Mouse (Mus musculus) embryonic facial prominence, embryonic 13.5 days (tissue): ENCODE data around the gene Pnpla5. TPM values are rescaled to one million over a fixed set of nuclear protein-coding genes. Genes with fewer than 3 reads are reported as not detected.
A peak's percentile ranks its signal among the peaks of the same experiment; 100 is the strongest.
"Not testable (repeated sequence)": the region's sequence is repeated elsewhere in the genome, so short reads cannot be mapped to it uniquely, and the experiment has no call there.

Experiments
- ATAC-seq: fragments of 200-750 bp; cut with Nextera tagmentation; 2 replicates; pipeline ENCODE4 v1.8.0; 2017; ENCODE audit warnings: low read depth; ENCODE audit not compliant: insufficient number of reproducible peaks, insufficient read depth, low FRiP score, low TSS enrichment
- H3K27ac ChIP-seq: fragments of 300-500 bp; sonication (generic); 2 replicates; pipeline ENCODE4 v1.5.1; 2015; ENCODE audit warnings: moderate library complexity, mild to moderate bottlenecking, inconsistent platforms
- H3K27me3 ChIP-seq: fragments of 300-500 bp; sonication (generic); 2 replicates; pipeline ENCODE4 v1.6.1; 2015; ENCODE audit warnings: mild to moderate bottlenecking, inconsistent platforms
- H3K36me3 ChIP-seq: fragments of 300-500 bp; sonication (generic); 2 replicates; pipeline ENCODE4 v1.6.1; 2015; ENCODE audit warnings: mild to moderate bottlenecking, inconsistent platforms
- H3K4me1 ChIP-seq: fragments of 300-500 bp; sonication (generic); 2 replicates; pipeline ENCODE4 v1.6.1; 2015; ENCODE audit warnings: inconsistent platforms
- H3K4me2 ChIP-seq: fragments of 300-500 bp; sonication (generic); 2 replicates; pipeline ENCODE4 v1.6.1; 2015; ENCODE audit warnings: moderate library complexity, mild to moderate bottlenecking, inconsistent platforms
- H3K4me3 ChIP-seq: fragments of 300-500 bp; sonication (generic); 2 replicates; pipeline ENCODE4 v1.5.1; 2015; ENCODE audit warnings: mild to moderate bottlenecking, inconsistent platforms
- H3K9ac ChIP-seq: fragments of 300-500 bp; sonication (generic); 2 replicates; pipeline ENCODE4 v1.6.1; 2015; ENCODE audit warnings: mild to moderate bottlenecking, inconsistent platforms
- H3K9me3 ChIP-seq: fragments of 300-500 bp; sonication (generic); 2 replicates; pipeline ENCODE4 v1.6.1; 2016; ENCODE audit warnings: inconsistent platforms
- WGBS: fragments of 180-500 bp; shearing (Covaris S2); methylation state at CpG from one replicate; pipeline ENCODE4 v1.1.7; 2015; ENCODE audit warnings: mixed read lengths; 5-methylcytosine and 5-hydroxymethylcytosine counted together
- polyA plus RNA-seq: library from polyadenylated mRNA; unstranded; fragments of >200 nt; fragmentation: Nextera tagmentation; extraction: Ambion mirVana; gene quantifications from 2 replicates; pipeline ENCODE4 v1.2.1, GENCODE M21; 2015

The Pnpla5 gene
- polyA plus RNA-seq, 1 experiment from 2014 or later, result not detected

DNA sequence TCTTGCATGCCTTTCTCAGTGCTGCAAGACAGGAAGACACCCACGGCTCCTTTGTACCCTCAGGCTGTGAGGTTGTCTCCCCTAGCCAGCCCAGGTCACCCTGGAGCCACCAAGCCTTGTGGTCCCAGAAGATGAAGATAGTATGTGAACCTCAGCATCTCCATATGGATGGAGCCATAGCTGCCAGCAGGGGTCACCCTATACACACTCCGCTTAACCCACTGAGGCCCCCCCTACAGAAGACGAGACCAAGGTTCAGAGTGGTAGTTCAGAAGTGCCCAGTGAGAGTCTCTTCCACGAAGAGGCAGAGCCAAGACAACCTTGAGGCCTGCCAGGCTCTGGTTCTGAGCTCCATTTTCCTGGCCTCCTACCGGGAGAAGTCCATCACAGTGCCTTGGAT is 7.2 kb downstream of the Pnpla5 start:
- no peak for ATAC-seq
- H3K9me3 ChIP-seq, result peaks cover 2% of the 10 kb centered on the region; the same call in 1 of the 2 replicates
- WGBS, result 58% methylated on average over 5 of the region's 5 CpGs

GRCm38 (mm10) chr15:84113873-84114272 is 9.1 kb downstream of the Pnpla5 start:
- H3K4me1 ChIP-seq, result no peaks in the 10 kb centered on the region
- ATAC-seq, result no peak
- H3K27me3 ChIP-seq, result 0 out of 2 replicates have a peak, but pooled peaks cover 4% of the 10 kb centered on the region
- no peak overlapping the region for H3K27ac ChIP-seq
- H3K9me3 ChIP-seq, result peaks cover 2% of the 10 kb centered on the region; the same call in 1 of the 2 replicates
- H3K4me2 ChIP-seq, result no peak overlapping the region
- 76% methylated on average over 6 of the region's 6 CpGs for WGBS
- H3K9ac ChIP-seq, result no peak overlapping the region
- no peaks in the 10 kb centered on the region for H3K36me3 ChIP-seq
- H3K4me3 ChIP-seq, result no peak overlapping the region

More for the DNA sequence above, 7.2 kb downstream of the Pnpla5 start:
- no peak overlapping the region for H3K4me3 ChIP-seq
- no peak overlapping the region for H3K9ac ChIP-seq
- H3K36me3 ChIP-seq, result no peaks in the 10 kb centered on the region
- no peak overlapping the region for H3K4me2 ChIP-seq
- H3K27me3 ChIP-seq, result no peaks in the 10 kb centered on the region
- no peak overlapping the region for H3K27ac ChIP-seq
- H3K4me1 ChIP-seq, result no peaks in the 10 kb centered on the region

DNA sequence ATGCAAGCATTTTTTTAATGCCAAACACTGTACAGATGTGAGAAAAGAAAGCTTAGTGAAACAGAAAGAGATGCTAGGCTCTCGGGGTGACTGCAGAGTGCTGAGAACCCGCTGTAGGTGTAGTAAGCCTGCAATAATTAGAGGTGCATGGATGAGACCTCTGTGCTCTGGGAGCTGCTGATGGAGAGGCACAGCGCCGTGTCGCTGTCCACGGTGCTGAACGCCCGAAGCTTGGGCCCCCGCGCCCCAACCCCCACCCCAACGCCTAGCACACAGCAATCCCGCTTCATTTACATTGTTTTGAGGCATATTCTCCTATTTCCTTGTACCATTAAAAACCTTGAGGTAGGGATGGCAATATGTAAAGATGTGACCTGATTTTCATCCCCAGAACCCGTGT is 14.1 kb downstream of the Pnpla5 start:
- peaks cover 48% of the 10 kb centered on the region for H3K27me3 ChIP-seq

GRCm38 (mm10) chr15:84105924-84106500 is 17.0 kb downstream of the Pnpla5 start:
- peaks cover 62% of the 10 kb centered on the region for H3K27me3 ChIP-seq
- ATAC-seq, result no peak
- peak overlapping the region; percentile 66 for H3K9ac ChIP-seq
- peak overlapping the region; percentile 58 for H3K4me3 ChIP-seq
- H3K4me1 ChIP-seq, result peaks cover 10% of the 10 kb centered on the region
- WGBS, result 11% methylated on average over 12 of the region's 12 CpGs
- H3K4me2 ChIP-seq, result peak overlapping the region; percentile 96
- no peaks in the 10 kb centered on the region for H3K9me3 ChIP-seq
- no peak overlapping the region for H3K27ac ChIP-seq
- H3K36me3 ChIP-seq, result no peaks in the 10 kb centered on the region

More for the DNA sequence above, 14.1 kb downstream of the Pnpla5 start:
- no peak overlapping the region for H3K4me2 ChIP-seq
- no peaks in the 10 kb centered on the region for H3K36me3 ChIP-seq
- H3K9ac ChIP-seq, result no peak overlapping the region
- 6% methylated on average over 13 of the region's 13 CpGs for WGBS
- no peak overlapping the region for H3K27ac ChIP-seq
- H3K4me1 ChIP-seq, result peaks cover 10% of the 10 kb centered on the region
- no peak overlapping the region for H3K4me3 ChIP-seq
- no peak for ATAC-seq
- H3K9me3 ChIP-seq, result no peaks in the 10 kb centered on the region

DNA sequence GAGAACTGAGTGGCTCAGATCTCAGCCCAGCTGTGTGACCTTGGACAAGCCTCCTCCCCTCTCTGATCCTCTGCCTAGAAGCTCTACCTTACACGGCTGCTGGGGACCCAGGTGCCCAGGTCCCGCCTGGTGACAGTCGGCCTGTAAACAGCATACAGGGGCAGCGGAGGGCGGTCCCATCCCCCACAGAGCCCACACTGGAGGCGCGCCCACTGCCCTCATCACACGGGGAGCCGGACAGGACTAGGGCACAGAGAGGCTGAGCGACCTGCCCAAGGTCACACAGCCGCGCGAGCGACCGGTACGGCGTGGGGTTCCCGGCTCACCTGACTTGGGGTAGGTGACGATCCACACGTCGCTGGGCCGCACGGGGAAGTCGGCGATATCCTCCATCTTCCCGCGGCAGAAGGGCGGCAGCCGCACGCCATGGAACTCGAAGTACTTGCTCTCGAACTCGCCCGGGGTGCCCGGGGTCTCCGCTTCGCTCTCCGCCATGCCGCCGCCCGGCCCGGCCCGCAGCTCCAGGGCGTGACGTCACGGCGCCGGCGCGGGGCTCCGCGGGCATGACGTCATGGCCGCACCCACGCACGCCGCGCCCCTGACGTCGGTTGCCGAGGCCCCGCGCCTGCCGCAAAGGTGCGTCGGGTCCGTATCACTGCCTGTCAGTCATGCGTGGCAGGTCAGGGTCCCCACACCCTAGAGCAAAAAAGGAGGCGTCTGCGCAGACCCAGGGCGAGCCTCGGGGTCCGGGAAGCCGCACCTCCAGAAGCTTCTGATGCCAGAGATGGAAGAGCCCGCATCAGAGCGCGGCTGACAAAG is 17.7 kb downstream of the Pnpla5 start, which contains the start of gene Sult4a1:
Sult4a1 (minus strand) TSS at position 650 of the 819 bp plus-strand sequence.
- no peaks in the 10 kb centered on the region for H3K36me3 ChIP-seq
- no peak within 1 kb of the TSS for H3K27ac ChIP-seq
- ATAC-seq, result no peak
- peaks cover 10% of the 10 kb centered on the region for H3K4me1 ChIP-seq
- peak within 1 kb of the TSS; percentile 58 for H3K4me3 ChIP-seq
- 1% methylated on average over 77 of the region's 77 CpGs for WGBS
- no peaks in the 10 kb centered on the region for H3K9me3 ChIP-seq
- H3K9ac ChIP-seq, result peak within 1 kb of the TSS; percentile 66
- peaks cover 62% of the 10 kb centered on the region for H3K27me3 ChIP-seq
- H3K4me2 ChIP-seq, result peak within 1 kb of the TSS; percentile 96

- Histone ChIP-seq H3K27ac (no peak overlapping the region), H3K4me2 (peak overlapping the region; percentile 96), H3K4me3 (peak overlapping the region; percentile 58), H3K27me3 (peaks cover 62% of the 10 kb centered on the region), H3K9ac (0 out of 2 replicates have a peak overlapping the region, but pooled peaks have one; percentile 66), H3K4me1 (peaks cover 10% of the 10 kb centered on the region), H3K36me3 (no peaks in the 10 kb centered on the region), H3K9me3 (no peaks in the 10 kb centered on the region)
- no peak for ATAC-seq
- WGBS, result 77% methylated on average over 7 of the region's 7 CpGs
These were observed 18.3 kb downstream of the Pnpla5 start for GRCm38 (mm10) chr15:84104626-84105025.

DNA sequence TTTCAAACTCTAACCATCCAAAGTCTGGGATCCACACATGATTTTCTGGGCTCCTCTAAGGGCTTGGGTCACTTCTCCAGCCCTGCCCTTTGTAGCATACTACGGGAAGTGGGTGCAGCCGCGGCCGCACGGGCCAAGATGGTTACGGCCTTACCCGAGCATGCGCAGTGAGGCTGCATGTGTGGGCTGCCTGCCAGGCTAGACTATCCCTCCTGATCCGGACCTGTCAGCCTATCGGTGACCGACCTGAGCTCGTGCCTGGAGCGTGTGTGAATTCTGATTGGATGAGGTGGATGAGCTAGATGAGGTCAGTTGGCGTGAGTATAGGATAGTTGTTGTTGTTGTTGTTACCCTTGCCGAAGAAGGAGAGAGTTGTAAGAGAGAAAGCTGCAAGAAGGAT is 25.4 kb downstream of the Pnpla5 start:
- not testable (repeated sequence) for ATAC-seq, H3K9ac ChIP-seq
- WGBS, result 88% methylated on average over 15 of the region's 15 CpGs

DNA sequence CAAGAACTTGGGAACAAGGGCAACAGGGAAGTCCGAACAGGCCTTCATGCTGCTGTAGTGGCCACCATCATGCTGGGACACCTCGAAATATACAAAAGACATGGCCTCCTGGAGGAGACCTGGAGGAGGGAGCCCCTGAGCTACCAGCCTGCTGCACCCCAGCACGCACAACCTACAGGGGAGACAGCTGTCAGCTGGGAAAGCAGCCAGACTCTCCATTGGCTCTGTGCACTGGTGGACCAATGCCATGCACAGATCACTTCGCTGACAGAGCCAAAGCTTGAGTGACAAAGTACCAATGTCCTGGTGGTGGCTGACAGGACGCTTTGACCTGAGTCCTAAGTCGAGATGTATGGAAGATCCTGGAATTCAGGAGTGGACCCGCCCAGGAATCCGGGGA is 26.9 kb downstream of the Pnpla5 start:
- Histone ChIP-seq H3K9me3 (no peaks in the 10 kb centered on the region), H3K36me3 (no peaks in the 10 kb centered on the region), H3K27ac (no peak overlapping the region), H3K4me2 (no peak overlapping the region), H3K4me1 (no peaks in the 10 kb centered on the region), H3K9ac (no peak overlapping the region), H3K27me3 (no peaks in the 10 kb centered on the region), H3K4me3 (no peak overlapping the region)
- no peak for ATAC-seq
- 88% methylated on average over 8 of the region's 8 CpGs for WGBS

More for the DNA sequence above, 25.4 kb downstream of the Pnpla5 start:
- not testable (repeated sequence) for H3K4me3 ChIP-seq, H3K4me1 ChIP-seq, H3K27ac ChIP-seq, H3K36me3 ChIP-seq, H3K27me3 ChIP-seq, H3K9me3 ChIP-seq, H3K4me2 ChIP-seq

DNA sequence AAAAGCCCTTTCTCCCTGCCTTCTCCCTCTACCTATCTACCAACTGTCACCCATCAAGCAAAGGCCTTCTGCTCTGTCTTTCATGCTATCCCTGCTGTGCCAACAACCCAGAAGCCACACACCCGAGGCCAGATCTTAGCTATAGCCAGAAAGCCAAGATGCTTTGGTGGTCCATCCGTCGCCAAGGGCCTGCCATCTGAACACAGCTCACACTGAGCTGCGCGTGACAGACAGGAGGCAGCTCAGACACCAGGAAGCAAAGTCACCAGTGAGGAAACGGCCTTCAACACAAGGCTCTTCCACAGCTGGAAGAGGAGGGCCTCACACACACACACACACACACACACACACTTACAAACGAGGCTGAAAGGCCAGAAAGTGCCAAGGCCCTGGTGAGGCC is 28.1 kb downstream of the Pnpla5 start:
- Histone ChIP-seq H3K9me3 (no peaks in the 10 kb centered on the region), H3K36me3 (no peaks in the 10 kb centered on the region), H3K4me2 (no peak overlapping the region), H3K4me3 (no peak overlapping the region), H3K27me3 (no peaks in the 10 kb centered on the region), H3K27ac (no peak overlapping the region), H3K4me1 (no peaks in the 10 kb centered on the region), H3K9ac (no peak overlapping the region)
- no peak for ATAC-seq
- WGBS, result 63% methylated on average over 7 of the region's 7 CpGs

- no peak overlapping the region for H3K9ac ChIP-seq
- H3K4me2 ChIP-seq, result no peak overlapping the region
- no peaks in the 10 kb centered on the region for H3K4me1 ChIP-seq
- H3K9me3 ChIP-seq, result no peaks in the 10 kb centered on the region
- H3K27me3 ChIP-seq, result no peaks in the 10 kb centered on the region
- H3K27ac ChIP-seq, result no peak overlapping the region
- no peak for ATAC-seq
- H3K4me3 ChIP-seq, result no peak overlapping the region
- H3K36me3 ChIP-seq, result no peaks in the 10 kb centered on the region
- WGBS, result 59% methylated on average over 9 of the region's 9 CpGs
These were observed 36.2 kb downstream of the Pnpla5 start for GRCm38 (mm10) chr15:84086775-84087174.

DNA sequence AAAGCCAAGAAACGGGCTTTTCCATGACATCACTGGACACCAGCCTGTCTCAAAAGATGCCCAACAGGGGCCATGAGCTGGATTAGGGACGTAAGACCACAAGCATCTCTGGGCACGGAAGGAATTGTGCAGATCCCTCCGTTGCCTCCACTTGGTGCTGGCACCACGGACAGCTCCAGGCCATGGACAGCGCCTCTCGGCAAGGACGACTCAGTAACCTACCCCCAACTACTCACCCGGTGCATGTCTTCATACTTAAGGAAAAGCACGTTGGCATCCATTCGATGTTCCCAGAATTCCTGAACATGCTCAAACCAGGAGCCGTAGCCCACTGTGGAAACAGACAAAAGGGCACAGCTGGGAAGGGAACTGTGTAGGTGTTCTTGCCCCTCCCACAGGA is 36.6 kb downstream of the Pnpla5 start:
- Histone ChIP-seq H3K9me3 (no peaks in the 10 kb centered on the region), H3K27me3 (no peaks in the 10 kb centered on the region), H3K4me3 (no peak overlapping the region), H3K4me1 (no peaks in the 10 kb centered on the region), H3K27ac (no peak overlapping the region), H3K36me3 (no peaks in the 10 kb centered on the region), H3K9ac (no peak overlapping the region), H3K4me2 (no peak overlapping the region)
- 34% methylated on average over 12 of the region's 12 CpGs for WGBS
- no peak for ATAC-seq

DNA sequence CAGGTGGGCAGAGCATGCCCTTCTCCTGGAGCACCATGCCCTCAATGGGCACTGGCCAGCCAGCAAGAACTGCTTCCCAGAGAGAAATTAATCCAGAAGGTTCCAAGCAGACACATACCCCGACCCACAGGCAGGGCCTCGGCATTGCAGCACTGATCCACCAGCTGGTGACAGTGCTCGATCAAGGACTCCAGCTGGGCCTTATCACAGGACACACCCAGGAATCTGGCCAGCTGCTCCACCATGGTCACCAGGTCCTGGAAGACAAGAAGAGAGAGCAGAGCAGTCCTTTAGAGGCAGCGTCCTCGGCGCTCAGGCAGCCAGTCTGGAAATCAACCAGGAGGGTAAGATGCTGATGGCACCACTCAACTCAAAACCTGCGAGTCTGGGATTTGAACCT is 42.9 kb downstream of the Pnpla5 start:
- H3K27me3 ChIP-seq, result peaks cover 5% of the 10 kb centered on the region
- H3K4me2 ChIP-seq, result no peak overlapping the region
- H3K36me3 ChIP-seq, result no peaks in the 10 kb centered on the region
- no peak for ATAC-seq
- H3K9ac ChIP-seq, result no peak overlapping the region
- H3K27ac ChIP-seq, result no peak overlapping the region
- H3K4me3 ChIP-seq, result no peak overlapping the region
- H3K4me1 ChIP-seq, result no peaks in the 10 kb centered on the region
- 82% methylated on average over 7 of the region's 7 CpGs for WGBS
- no peaks in the 10 kb centered on the region for H3K9me3 ChIP-seq
